Mouse (Mus musculus): ENCODE measurements at regions not wholly inside any gene's neighbourhood (a gene's known extent, or its start where the extent isn't known, plus 50 kb on each side); places are given as distances from the start of the nearest gene placed in this dataset.

DNA sequence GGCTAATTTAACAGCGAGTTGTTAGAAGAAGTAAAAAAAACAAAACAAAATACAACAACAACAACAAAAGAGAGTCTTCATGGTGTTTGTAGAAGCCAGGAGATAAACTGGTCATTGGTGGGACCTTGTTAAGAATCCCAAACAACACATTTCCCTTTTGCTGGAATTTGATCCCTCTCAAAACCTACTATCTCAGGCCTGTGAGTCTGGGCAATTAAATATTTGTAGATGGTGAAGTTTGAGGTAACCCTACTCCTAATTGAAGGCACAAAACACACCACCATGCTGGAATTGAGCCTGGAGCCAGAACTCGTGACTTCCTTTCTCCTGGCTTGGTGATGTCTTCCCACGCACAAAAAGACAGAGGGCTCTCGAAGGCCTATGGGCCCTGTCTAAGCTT, 65.4 kb upstream of the Akt3 start:
- DNase-seq = no peak

GRCm38 (mm10) chr1:177322745-177323299, 64.8 kb upstream of the Akt3 start:
- DNase-seq = no peak

DNA sequence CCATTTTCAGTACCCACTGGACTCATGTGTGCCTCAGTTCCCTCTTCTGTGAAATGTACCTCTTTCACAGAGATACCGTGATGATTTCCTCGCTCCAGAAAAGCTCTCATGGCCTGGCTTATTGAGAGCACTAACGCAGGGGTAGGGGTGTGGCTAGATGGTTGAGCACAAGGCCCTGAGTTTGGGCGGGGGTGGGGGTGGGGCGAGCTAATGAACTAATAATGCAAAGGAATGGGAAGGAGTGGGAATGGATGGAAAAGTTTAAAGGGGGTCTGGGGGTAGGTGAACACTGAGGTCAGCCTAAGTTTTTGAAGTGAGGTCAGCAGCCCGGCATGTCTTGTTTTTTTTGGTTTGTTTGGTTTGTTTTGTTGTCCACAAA, 64.3 kb upstream of the Akt3 start:
- no peak for DNase-seq

GRCm38 (mm10) chr1:177321655-177322306, 63.8 kb upstream of the Akt3 start:
- no peak for DNase-seq

DNA sequence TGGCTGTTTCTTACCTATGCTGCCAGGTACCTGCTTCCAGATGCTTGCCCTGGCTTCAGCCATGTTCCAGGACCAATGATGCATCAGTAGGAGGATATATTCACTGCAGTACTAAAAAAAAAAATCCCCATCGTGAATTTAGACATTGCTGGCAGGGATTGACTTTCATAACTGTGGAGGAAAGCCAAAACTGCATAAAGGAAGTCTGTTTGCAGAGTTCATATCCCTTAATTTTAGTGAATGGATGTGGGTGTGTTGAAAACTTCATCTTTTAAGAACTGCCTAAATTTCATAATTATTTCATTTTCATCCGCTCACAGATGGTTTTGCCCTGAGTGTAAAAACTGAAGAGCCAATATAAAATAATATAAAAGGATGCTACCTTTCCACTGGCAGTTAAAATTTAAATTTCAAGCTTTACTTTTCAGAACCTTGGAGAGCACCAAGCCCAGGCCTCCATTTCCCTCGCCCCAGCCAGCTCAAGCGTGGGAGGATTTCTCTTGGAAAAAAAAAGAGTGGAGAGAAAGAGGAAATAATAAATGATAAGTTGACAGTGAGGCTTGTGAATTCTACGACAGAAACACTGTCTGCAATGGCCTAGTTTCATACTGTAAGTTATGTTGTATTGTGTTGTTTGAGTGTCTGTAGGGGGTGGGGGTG, 50.3 kb upstream of the Akt3 start:
- DNase-seq = no peak

Data from lung, postnatal 14 days (tissue).